Mouse (Mus musculus): ENCODE data around the gene Lamc1.
"Not testable (repeated sequence)": the region's sequence is repeated elsewhere in the genome, so short reads cannot be mapped to it uniquely, and the experiment has no call there.

Lamc1 gene

DNA sequence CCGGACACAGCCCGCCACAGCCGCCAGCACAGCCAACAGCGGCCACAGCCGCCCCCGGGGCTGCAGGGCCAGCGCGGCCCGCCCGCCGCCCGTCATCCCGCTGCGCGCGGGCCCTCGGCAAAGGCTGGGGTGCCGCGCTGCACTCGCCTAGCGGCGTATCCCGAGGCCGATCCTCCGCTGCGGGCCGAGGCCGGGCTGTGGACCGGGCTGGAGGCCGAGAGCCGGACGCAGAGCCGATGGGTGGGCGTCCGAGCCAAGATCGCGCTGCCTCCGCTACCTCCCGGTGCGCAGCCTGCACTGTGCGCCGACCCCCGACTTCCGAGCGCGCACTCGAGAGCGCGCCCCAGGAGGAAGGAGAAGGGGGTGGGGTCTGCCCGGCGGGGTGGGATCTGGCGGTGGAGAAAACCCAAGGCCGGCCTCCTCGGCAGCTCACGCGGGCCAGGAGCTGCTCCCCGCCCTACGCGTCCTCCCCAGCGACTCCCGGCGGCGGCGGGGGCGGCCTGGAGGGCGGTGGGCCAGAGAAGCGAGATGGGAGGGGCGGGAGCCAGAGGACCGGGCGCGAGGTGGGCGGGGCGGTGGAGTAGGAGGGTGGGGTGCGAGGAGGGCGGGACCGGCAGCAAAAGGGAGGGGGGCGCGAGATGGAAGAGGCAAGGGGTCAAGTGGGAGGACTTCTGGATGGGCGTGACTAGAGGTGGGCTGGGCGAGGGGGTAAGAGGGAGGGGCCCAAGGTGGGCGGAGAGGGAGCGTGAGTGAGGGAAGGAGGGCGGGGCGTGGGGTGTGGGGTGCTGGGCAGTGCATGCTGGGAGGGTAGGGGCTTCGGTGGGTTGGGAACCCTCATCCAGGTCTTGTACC is at the start of gene Lamc1:
Gene Lamc1, minus strand, starts transcription at position 343 of the 852 bp plus-strand sequence.
- DNase-seq (ENCODE audit: low read depth, low spot score), result peak; percentile 91

DNA sequence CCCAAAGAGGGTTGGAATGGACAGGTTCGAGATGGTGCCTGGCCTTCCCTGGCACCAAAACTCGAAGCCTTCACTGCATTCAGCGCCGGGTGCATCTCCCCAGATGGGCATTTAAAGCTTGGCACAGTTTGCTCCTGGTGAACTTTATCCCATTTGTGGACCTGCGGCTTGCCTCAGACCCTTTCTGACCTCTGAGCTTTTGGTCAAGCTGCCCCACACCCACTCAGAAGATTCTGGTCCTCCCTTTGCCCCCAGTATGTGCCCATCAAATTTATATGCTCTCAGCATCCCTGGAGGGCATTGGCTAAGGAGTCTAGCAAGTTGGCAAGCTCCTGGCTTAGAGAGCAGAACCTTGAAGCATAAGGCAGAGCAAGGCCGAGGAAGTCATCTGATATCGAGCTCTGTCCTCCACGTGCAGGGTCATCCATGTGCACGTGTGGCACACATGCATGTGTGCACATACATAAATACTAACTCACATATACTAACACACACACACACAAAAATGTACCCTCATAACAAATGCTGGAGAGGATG is 48.2 kb upstream of the Lamc1 start:
- DNase-seq (ENCODE audit: low read depth, low spot score), result no peak

GRCm38 (mm10) chr1:153379832-153380231 is 47.2 kb upstream of the Lamc1 start:
- DNase-seq (ENCODE audit: low read depth, low spot score), result no peak

- no peak for DNase-seq (ENCODE audit: low read depth, low spot score)
Measured at GRCm38 (mm10) chr1:153378587-153378986, 46.0 kb upstream of the Lamc1 start.

GRCm38 (mm10) chr1:153376446-153376845 is 43.9 kb upstream of the Lamc1 start:
- DNase-seq (ENCODE audit: low read depth, low spot score), result no peak

GRCm38 (mm10) chr1:153374136-153374535 is 41.5 kb upstream of the Lamc1 start:
- no peak for DNase-seq (ENCODE audit: low read depth, low spot score)

- DNase-seq (ENCODE audit: low read depth, low spot score), result no peak
Measured at GRCm38 (mm10) chr1:153371846-153372245, 39.3 kb upstream of the Lamc1 start.

GRCm38 (mm10) chr1:153369011-153369410 is 36.4 kb upstream of the Lamc1 start:
- no peak for DNase-seq (ENCODE audit: low read depth, low spot score)

- no peak for DNase-seq (ENCODE audit: low read depth, low spot score)
Measured at GRCm38 (mm10) chr1:153367048-153367447, 34.5 kb upstream of the Lamc1 start.

DNA sequence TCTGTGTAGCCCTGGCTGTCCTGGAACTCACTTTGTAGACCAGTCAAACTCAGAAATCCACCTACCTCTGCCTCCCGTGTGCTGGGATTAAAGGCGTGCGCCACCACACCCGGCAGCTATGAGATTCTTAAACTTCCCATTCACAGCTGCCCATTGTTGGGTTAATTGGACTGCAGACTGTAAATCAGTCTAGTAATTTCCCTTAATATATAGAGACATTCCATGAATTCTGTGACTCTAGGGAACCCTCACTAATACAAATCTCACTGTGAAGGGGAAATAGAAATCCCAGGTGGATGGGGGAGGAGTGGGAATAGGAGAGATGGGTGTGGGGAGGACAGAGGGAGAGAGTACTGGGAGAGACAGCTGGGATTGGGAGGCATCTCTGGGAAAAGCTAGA is 29.3 kb upstream of the Lamc1 start:
- no peak for DNase-seq (ENCODE audit: low read depth, low spot score)

DNA sequence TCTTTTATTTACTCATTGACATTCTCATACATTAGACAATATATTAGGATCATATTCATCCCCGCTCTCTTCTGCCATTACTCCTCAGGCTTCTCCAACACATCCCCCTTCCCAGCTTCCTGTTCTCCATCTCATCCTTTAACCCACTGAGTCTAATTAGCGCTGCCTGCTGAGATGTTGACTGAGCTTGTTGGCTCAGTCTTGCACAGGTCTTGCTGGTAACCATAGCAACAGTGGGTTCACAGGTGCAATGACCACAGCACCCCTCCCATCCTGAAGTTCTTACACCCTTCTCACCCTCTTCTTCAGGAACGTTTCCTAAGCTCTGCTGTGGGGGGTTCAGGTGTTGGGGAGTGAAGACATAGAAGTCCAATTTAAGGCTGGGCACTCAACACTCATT is 28.0 kb upstream of the Lamc1 start:
- DNase-seq (ENCODE audit: low read depth, low spot score), result no peak

DNA sequence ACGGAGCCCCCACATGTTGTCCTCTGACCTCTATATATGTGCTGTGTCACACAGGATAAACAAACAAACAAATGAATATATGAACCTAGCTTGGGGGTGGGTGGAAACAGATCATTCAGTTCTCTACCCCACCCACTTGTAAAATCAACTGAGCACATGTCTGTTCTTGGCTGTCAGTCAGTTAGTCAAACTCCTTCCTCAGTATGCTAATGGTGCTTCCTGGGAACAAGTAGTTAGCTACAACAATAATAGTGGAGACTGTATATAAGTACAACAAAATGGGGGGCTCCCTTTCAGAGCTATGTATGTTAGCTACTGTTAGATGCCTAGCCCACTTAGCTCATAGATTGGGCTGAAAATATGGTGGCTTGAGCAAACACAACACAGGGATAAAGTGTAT is 24.6 kb upstream of the Lamc1 start:
- DNase-seq (ENCODE audit: low read depth, low spot score), result no peak

- no peak for DNase-seq (ENCODE audit: low read depth, low spot score)
Measured at GRCm38 (mm10) chr1:153354466-153354865, 21.9 kb upstream of the Lamc1 start.

DNA sequence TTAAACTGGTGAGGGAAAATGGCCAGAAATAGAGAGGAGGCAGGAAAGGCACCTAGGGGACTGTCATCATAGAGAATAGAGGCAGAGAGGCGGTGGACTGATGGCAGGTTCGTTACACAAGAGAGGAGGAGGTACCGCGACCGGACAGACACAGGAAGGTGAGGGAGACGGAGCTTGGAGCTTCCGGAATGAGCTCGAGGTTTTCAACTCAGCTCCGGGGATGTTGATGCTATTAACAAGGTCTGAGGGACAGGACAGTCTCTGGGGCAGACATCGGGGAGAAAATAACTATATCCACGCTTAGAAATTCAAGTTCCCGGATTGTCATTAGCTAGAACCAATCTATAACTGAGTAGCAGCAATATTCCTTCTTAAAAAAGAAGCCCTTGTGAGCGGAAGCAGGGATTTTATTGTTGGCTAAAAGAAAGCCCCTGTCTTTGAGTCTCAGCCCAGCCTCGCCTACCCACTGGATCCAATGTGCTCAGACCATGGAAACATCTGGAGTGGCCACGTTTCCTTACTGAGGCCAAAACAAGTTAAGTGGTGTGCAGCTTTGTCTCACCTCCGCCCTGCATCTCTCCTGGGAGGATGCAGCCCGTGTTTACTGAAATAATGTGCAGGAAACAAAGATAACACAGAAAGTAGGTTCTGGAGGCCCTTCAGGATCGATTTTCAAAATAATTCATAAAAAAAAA is 21.3 kb upstream of the Lamc1 start:
- no peak for DNase-seq (ENCODE audit: low read depth, low spot score)

DNA sequence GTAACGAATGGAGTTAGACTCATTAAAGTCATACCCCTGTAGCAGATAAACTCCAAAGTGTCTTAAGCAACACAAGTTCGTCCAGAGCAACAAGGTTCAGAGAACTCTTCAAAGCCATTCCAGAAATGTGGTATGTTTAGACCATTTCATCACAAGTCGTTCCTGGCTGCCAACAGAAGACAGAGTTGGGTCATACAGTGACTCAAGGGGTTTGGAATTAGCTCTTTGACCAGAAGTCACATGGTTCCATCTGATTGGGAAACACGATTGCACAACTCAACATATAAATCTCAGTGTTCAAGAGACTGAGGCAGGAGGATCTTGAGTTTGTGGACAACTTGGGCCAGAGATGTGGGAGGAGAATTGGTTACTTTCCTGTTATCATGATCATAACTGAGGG is 18.4 kb upstream of the Lamc1 start:
- DNase-seq (ENCODE audit: low read depth, low spot score), result no peak

DNA sequence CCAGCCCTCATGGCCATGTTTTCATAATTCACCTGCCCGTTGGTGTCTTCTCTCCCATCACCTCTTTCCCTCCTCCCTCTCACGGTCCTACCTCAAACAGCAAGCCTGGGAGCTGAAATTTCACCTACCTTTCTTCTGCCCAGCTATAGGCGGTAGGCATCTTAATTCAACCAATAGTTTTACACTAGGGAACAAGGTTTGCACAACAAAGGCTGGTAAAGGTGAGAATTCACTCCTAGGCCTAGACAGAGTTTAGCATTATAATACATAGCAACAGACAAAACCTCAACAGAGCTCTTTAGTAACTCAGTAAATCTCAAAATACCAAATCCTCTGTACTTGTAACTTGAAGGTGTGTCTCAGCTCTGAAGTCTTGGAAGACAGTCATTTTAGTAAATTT is 15.1 kb upstream of the Lamc1 start:
- no peak for DNase-seq (ENCODE audit: low read depth, low spot score)

DNA sequence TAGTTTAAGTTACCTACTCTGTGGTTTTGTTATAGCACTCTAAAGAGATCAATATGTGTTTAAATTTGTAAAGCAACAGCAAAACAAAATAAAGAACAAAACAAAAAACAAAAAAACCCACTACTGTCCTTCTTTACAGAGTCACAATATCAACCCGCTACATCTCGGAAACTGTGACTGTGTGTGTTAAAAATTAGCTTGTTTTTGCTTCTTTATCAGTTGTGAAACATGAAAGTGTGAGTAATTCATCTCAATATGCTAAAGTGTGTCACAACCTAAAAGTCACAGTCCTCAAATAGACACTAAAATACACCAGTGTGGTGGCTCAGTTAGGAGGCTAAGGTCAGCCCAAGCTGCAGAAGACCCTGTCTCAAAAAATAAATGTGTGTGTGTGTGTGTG is 14.5 kb upstream of the Lamc1 start:
- DNase-seq (ENCODE audit: low read depth, low spot score), result no peak

GRCm38 (mm10) chr1:153345699-153346291 is 13.2 kb upstream of the Lamc1 start:
- peak; percentile 43 for DNase-seq (ENCODE audit: low read depth, low spot score)

- no peak for DNase-seq (ENCODE audit: low read depth, low spot score)
Measured at GRCm38 (mm10) chr1:153345002-153345401, 12.4 kb upstream of the Lamc1 start.

DNA sequence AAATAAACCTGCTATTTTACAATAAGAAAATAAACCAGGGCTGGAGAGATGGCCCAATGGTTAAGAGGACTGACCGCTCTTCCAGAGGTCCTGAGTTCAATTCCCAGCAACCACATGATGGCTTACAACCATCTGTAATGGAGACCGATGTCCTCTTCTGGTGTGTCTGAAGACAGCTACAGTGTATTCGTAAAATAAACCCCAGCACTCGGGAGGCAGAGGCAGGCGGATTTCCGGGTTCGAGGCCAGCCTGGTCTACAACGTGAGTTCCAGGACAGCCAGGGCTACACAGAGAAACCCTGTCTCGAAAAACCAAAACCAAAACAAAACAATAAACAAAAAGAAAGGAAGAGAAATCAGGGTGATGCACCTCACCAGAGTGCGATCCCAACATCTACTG is 2.9 kb upstream of the Lamc1 start:
- DNase-seq (ENCODE audit: low read depth, low spot score), result not testable (repeated sequence)

- DNase-seq (ENCODE audit: low read depth, low spot score), result peak; percentile 94
Measured at GRCm38 (mm10) chr1:153333296-153334121, 923 bp upstream of the Lamc1 start.

All from brain, adult 2 months (tissue).